Mouse (Mus musculus): Measurements from ENCODE around the gene Fgf22. TPM values are rescaled to one million over a fixed set of nuclear protein-coding genes. Genes with fewer than 3 reads are reported as not detected.
"Not testable (repeated sequence)": the region's sequence is repeated elsewhere in the genome, so short reads cannot be mapped to it uniquely, and the experiment has no call there.

Gene Fgf22
- polyA plus RNA-seq, 1 experiment from 2014 or later: 2.5 TPM

- Histone ChIP-seq H3K27ac (replicated peaks) (no peak overlapping the region), H3K27me3 (no peaks in the 10 kb centered on the region), H3K4me2 (replicated peaks) (no peak overlapping the region), H3K36me3 (peaks cover 12% of the 10 kb centered on the region), H3K4me3 (replicated peaks) (no peak overlapping the region), H3K9ac (no peak overlapping the region), H3K4me1 (peaks cover 12% of the 10 kb centered on the region), H3K9me3 (replicated peaks) (no peaks in the 10 kb centered on the region)
- ATAC-seq (ENCODE audit: insufficient number of reproducible peaks, low FRiP score, low TSS enrichment, low read depth): no peak
- WGBS: 71% methylated on average over 6 of the region's 6 CpGs
These were observed 6.4 kb upstream of the Fgf22 start for GRCm38 (mm10) chr10:79748496-79748895.

GRCm38 (mm10) chr10:79755854-79756253 is 978 bp downstream of the Fgf22 start:
- Histone ChIP-seq H3K27ac (replicated peaks) (no peak overlapping the region), H3K9ac (no peak overlapping the region), H3K36me3 (peaks cover 47% of the 10 kb centered on the region), H3K4me1 (peaks cover 10% of the 10 kb centered on the region), H3K4me3 (replicated peaks) (no peak overlapping the region), H3K9me3 (replicated peaks) (no peaks in the 10 kb centered on the region), H3K27me3 (no peaks in the 10 kb centered on the region), H3K4me2 (replicated peaks) (no peak overlapping the region)
- no peak for ATAC-seq (ENCODE audit: insufficient number of reproducible peaks, low FRiP score, low TSS enrichment, low read depth)
- 79% methylated on average over 3 of the region's 3 CpGs for WGBS

GRCm38 (mm10) chr10:79756660-79757059 is 1.8 kb downstream of the Fgf22 start:
- whole genome bisulfite sequencing: 91% methylated on average over 24 of the region's 24 CpGs
- peaks cover 10% of the 10 kb centered on the region for H3K4me1 ChIP-seq

GRCm38 (mm10) chr10:79759675-79760074 is 4.8 kb downstream of the Fgf22 start:
- not testable (repeated sequence) for H3K4me2 ChIP-seq (replicated peaks); H3K9ac ChIP-seq; H3K9me3 ChIP-seq (replicated peaks); ATAC-seq (ENCODE audit: insufficient number of reproducible peaks, low FRiP score, low TSS enrichment, low read depth); H3K27ac ChIP-seq (replicated peaks); H3K27me3 ChIP-seq; H3K4me3 ChIP-seq (replicated peaks)
- Histone ChIP-seq H3K36me3 (peaks cover 68% of the 10 kb centered on the region), H3K4me1 (peaks cover 22% of the 10 kb centered on the region)
- 86% methylated on average over 1 of the region's 1 CpGs for WGBS

More at GRCm38 (mm10) chr10:79756660-79757059, 1.8 kb downstream of the Fgf22 start:
- Histone ChIP-seq H3K36me3 (peaks cover 55% of the 10 kb centered on the region), H3K4me2 (replicated peaks) (no peak overlapping the region), H3K4me3 (replicated peaks) (no peak overlapping the region), H3K9me3 (replicated peaks) (no peaks in the 10 kb centered on the region), H3K27ac (replicated peaks) (no peak overlapping the region), H3K9ac (no peak overlapping the region), H3K27me3 (no peaks in the 10 kb centered on the region)
- no peak for ATAC-seq (ENCODE audit: insufficient number of reproducible peaks, low FRiP score, low TSS enrichment, low read depth)

- 89% methylated on average over 11 of the region's 11 CpGs for WGBS
- no peak overlapping the region for H3K4me2 ChIP-seq (replicated peaks)
- peaks cover 22% of the 10 kb centered on the region for H3K4me1 ChIP-seq
- ATAC-seq (ENCODE audit: insufficient number of reproducible peaks, low FRiP score, low TSS enrichment, low read depth): 0 out of 2 replicates have a peak, but pooled peaks have one; percentile 39
- H3K9ac ChIP-seq: no peak overlapping the region
- no peaks in the 10 kb centered on the region for H3K9me3 ChIP-seq (replicated peaks)
- H3K36me3 ChIP-seq: peaks cover 68% of the 10 kb centered on the region
- H3K27ac ChIP-seq (replicated peaks): no peak overlapping the region
- H3K27me3 ChIP-seq: no peaks in the 10 kb centered on the region
- no peak overlapping the region for H3K4me3 ChIP-seq (replicated peaks)
These were observed 5.8 kb downstream of the Fgf22 start for GRCm38 (mm10) chr10:79760603-79761143.

GRCm38 (mm10) chr10:79762875-79763274 is 8.0 kb downstream of the Fgf22 start:
- no peaks in the 10 kb centered on the region for H3K9me3 ChIP-seq (replicated peaks)
- H3K27me3 ChIP-seq: no peaks in the 10 kb centered on the region
- 93% methylated on average over 3 of the region's 3 CpGs for WGBS
- H3K27ac ChIP-seq (replicated peaks): no peak overlapping the region
- peaks cover 48% of the 10 kb centered on the region for H3K36me3 ChIP-seq
- H3K4me3 ChIP-seq (replicated peaks): no peak overlapping the region
- H3K4me2 ChIP-seq (replicated peaks): no peak overlapping the region
- H3K9ac ChIP-seq: no peak overlapping the region
- peaks cover 32% of the 10 kb centered on the region for H3K4me1 ChIP-seq
- no peak for ATAC-seq (ENCODE audit: insufficient number of reproducible peaks, low FRiP score, low TSS enrichment, low read depth)

GRCm38 (mm10) chr10:79764234-79764633 is 9.4 kb downstream of the Fgf22 start:
- Histone ChIP-seq H3K9ac (peak overlapping the region; percentile 15; the same call in 1 of the 2 replicates), H3K4me3 (replicated peaks) (0 out of 2 replicates have a peak overlapping the region, but pooled peaks have one; percentile 8), H3K9me3 (replicated peaks) (no peaks in the 10 kb centered on the region), H3K27ac (replicated peaks) (0 out of 2 replicates have a peak overlapping the region, but pooled peaks have one; percentile 39), H3K36me3 (peaks cover 35% of the 10 kb centered on the region), H3K27me3 (no peaks in the 10 kb centered on the region), H3K4me1 (peaks cover 40% of the 10 kb centered on the region), H3K4me2 (replicated peaks) (0 out of 2 replicates have a peak overlapping the region, but pooled peaks have one; percentile 10)
- WGBS: 66% methylated on average over 7 of the region's 7 CpGs
- no peak for ATAC-seq (ENCODE audit: insufficient number of reproducible peaks, low FRiP score, low TSS enrichment, low read depth)

GRCm38 (mm10) chr10:79765228-79765745 is 10.4 kb downstream of the Fgf22 start:
- peak overlapping the region; percentile 88 for H3K4me3 ChIP-seq (replicated peaks)
- H3K4me2 ChIP-seq (replicated peaks): peak overlapping the region; percentile 83
- no peaks in the 10 kb centered on the region for H3K9me3 ChIP-seq (replicated peaks)
- no peak for ATAC-seq (ENCODE audit: insufficient number of reproducible peaks, low FRiP score, low TSS enrichment, low read depth)
- H3K27ac ChIP-seq (replicated peaks): no peak overlapping the region
- WGBS: 79% methylated on average over 2 of the region's 2 CpGs
- peak overlapping the region; percentile 97; the same call in 1 of the 2 replicates for H3K9ac ChIP-seq
- peaks cover 27% of the 10 kb centered on the region for H3K36me3 ChIP-seq
- H3K4me1 ChIP-seq: peaks cover 40% of the 10 kb centered on the region
- no peaks in the 10 kb centered on the region for H3K27me3 ChIP-seq

GRCm38 (mm10) chr10:79766001-79766507 is 11.2 kb downstream of the Fgf22 start:
- ATAC-seq (ENCODE audit: insufficient number of reproducible peaks, low FRiP score, low TSS enrichment, low read depth): no peak

GRCm38 (mm10) chr10:79766508-79767325 is 11.8 kb downstream of the Fgf22 start, which contains the start of gene Rnf126:
TSS of gene Rnf126 (minus strand) at chr10:79766952.
- ATAC-seq (ENCODE audit: insufficient number of reproducible peaks, low FRiP score, low TSS enrichment, low read depth): peak; percentile 91
- WGBS: under 1% methylated on average over 101 of the region's 101 CpGs
- H3K4me1 ChIP-seq: peaks cover 40% of the 10 kb centered on the region
- peak within 1 kb of the TSS; percentile 97 for H3K9ac ChIP-seq
- H3K4me3 ChIP-seq (replicated peaks): peak within 1 kb of the TSS; percentile 88
- no peaks in the 10 kb centered on the region for H3K9me3 ChIP-seq (replicated peaks)
- H3K27ac ChIP-seq (replicated peaks): peak within 1 kb of the TSS; percentile 96
- peaks cover 12% of the 10 kb centered on the region for H3K36me3 ChIP-seq
- H3K27me3 ChIP-seq: no peaks in the 10 kb centered on the region
- H3K4me2 ChIP-seq (replicated peaks): peak within 1 kb of the TSS; percentile 83

More at GRCm38 (mm10) chr10:79766001-79766507, 11.2 kb downstream of the Fgf22 start:
- Histone ChIP-seq H3K9me3 (replicated peaks) (no peaks in the 10 kb centered on the region), H3K4me3 (replicated peaks) (peak overlapping the region; percentile 88), H3K4me1 (peaks cover 40% of the 10 kb centered on the region), H3K27me3 (no peaks in the 10 kb centered on the region), H3K27ac (replicated peaks) (peak overlapping the region; percentile 96), H3K36me3 (peaks cover 19% of the 10 kb centered on the region), H3K9ac (peak overlapping the region; percentile 97), H3K4me2 (replicated peaks) (peak overlapping the region; percentile 83)
- 5% methylated on average over 16 of the region's 16 CpGs for WGBS

Data from embryonic facial prominence, embryonic 15.5 days (tissue).